8 mouse cellular contexts compared by ENCODE assay signal in genomic region chr2:120402813-120403212, GRCm38 (mm10). TPM values are rescaled to one million over a fixed set of nuclear protein-coding genes. Genes with fewer than 3 reads are reported as not detected.
A peak's percentile ranks its signal among the peaks of the same experiment; 100 is the strongest.
DNase-seq lines count a peak whose midpoint lies in the region; ATAC-seq and TF ChIP-seq lines count a peak whose summit lies in the region.

No protein-coding gene starts in this region.

- H3K9me3 ChIP-seq in kidney, embryonic 16.5 days (ENCODE audit: low read length): no peaks in the 10 kb centered on the region
- no peaks in the 10 kb centered on the region for H3K9me3 ChIP-seq in midbrain, postnatal 0 days (ENCODE audit: low read length)

- WGBS in kidney, embryonic 16.5 days: 28% methylated on average over 3 of the region's 3 CpGs
- 63% methylated on average over 3 of the region's 3 CpGs for WGBS in midbrain, postnatal 0 days

- H3K27ac ChIP-seq in kidney, embryonic 16.5 days (ENCODE audit: low read length): no peak overlapping the region
- H3K27ac ChIP-seq in cortical plate, adult 2 months (ENCODE audit: insufficient read depth, low read length): no peak overlapping the region
- no peak overlapping the region for H3K27ac ChIP-seq in midbrain, postnatal 0 days (ENCODE audit: low read depth, low read length)

- peaks cover 17% of the 10 kb centered on the region for H3K4me1 ChIP-seq in kidney, embryonic 16.5 days (ENCODE audit: insufficient read depth, low read length)
- H3K4me1 ChIP-seq in cortical plate, adult 2 months (ENCODE audit: control insufficient read depth, insufficient read depth, low read length): peaks cover 6% of the 10 kb centered on the region
- peaks cover 3% of the 10 kb centered on the region; the same call in 1 of the 2 replicates for H3K4me1 ChIP-seq in midbrain, postnatal 0 days (ENCODE audit: insufficient read depth, low read length)

- H3K27me3 ChIP-seq in kidney, embryonic 16.5 days (ENCODE audit: insufficient read depth, low read length): no peaks in the 10 kb centered on the region
- H3K27me3 ChIP-seq in midbrain, postnatal 0 days (ENCODE audit: insufficient read depth, low read length): no peaks in the 10 kb centered on the region

- 0 out of 2 replicates have a peak overlapping the region, but pooled peaks have one; percentile 19 for H3K9ac ChIP-seq in kidney, embryonic 16.5 days (replicated peaks; ENCODE audit: low read length)
- peak overlapping the region; percentile 71; the same call in 1 of the 2 replicates for H3K9ac ChIP-seq in midbrain, postnatal 0 days (replicated peaks; ENCODE audit: low read length, poor library complexity, severe bottlenecking)

- no peaks in the 10 kb centered on the region for H3K36me3 ChIP-seq in kidney, embryonic 16.5 days (ENCODE audit: insufficient read depth, low read length)
- H3K36me3 ChIP-seq in midbrain, postnatal 0 days (ENCODE audit: insufficient read depth, low read length): no peaks in the 10 kb centered on the region

- no peak for TF ChIP-seq CTCF in cortical plate, adult 2 months (IDR thresholded peaks at IDR 0.05; ENCODE audit: extremely low read depth, insufficient read depth, low read length)
- TF ChIP-seq CTCF in midbrain, postnatal 0 days (IDR thresholded peaks at IDR 0.05): no peak

- DNase-seq in kidney, adult 9 months: no peak
- peak; percentile 14 for DNase-seq in induced T-regulatory cell, adult 2 months (ENCODE audit: low read depth)
- DNase-seq in midbrain, postnatal 0 days (ENCODE audit: low spot score): no peak
- DNase-seq in embryo, embryonic 10 days (ENCODE audit: low spot score): no peak
- no peak for DNase-seq in gastrocnemius, postnatal 4 days (ENCODE audit: low spot score in 2 of 2)
- no peak for DNase-seq in adrenal gland, adult 8-10 months

- ATAC-seq in kidney, embryonic 16.5 days (ENCODE audit: low FRiP score, low TSS enrichment): no peak
- no peak for ATAC-seq in midbrain, postnatal 0 days (ENCODE audit: low FRiP score)

- H3K4me3 ChIP-seq in kidney, embryonic 16.5 days (ENCODE audit: low read length): peak overlapping the region; percentile 89
- peak overlapping the region; percentile 75; the same call in 1 of the 2 replicates for H3K4me3 ChIP-seq in cortical plate, adult 2 months (ENCODE audit: insufficient read depth, low read length)
- H3K4me3 ChIP-seq in midbrain, postnatal 0 days (ENCODE audit: low read depth, low read length): peak overlapping the region; percentile 54; the same call in 1 of the 2 replicates

- peak overlapping the region; percentile 75 for H3K4me2 ChIP-seq in kidney, embryonic 16.5 days (replicated peaks; ENCODE audit: low read depth, low read length)
- peak overlapping the region; percentile 57 for H3K4me2 ChIP-seq in midbrain, postnatal 0 days (ENCODE audit: low read depth, low read length, poor library complexity, severe bottlenecking)

- no peak for TF ChIP-seq POLR2A in cortical plate, adult 2 months (IDR thresholded peaks at IDR 0.05; ENCODE audit: extremely low read depth, insufficient read depth, low read length)

RNA-seq across cellular contexts. Expression of gene Ganc, which starts 0.9 kb away (rescaled TPM):
- polyA plus RNA-seq in kidney, embryonic 16.5 days (2015; fragmentation: Nextera tagmentation; extraction: Ambion mirVana): 11.7 and 12.9 TPM in 2 replicates
- polyA plus RNA-seq in cortical plate, adult 2 months (2012; rRNA removed): 10.7 and 11.3 TPM in 2 replicates
- total RNA-seq in midbrain, postnatal 0 days (2014; rRNA removed): 6.0 and 6.3 TPM in 2 replicates
- polyA plus RNA-seq in midbrain, postnatal 0 days (2015; fragmentation: Nextera tagmentation; extraction: Ambion mirVana): 7.9 and 9.9 TPM in 2 replicates
- total RNA-seq in gastrocnemius, postnatal 4 days (2021): 10 to 100 TPM; 19.9 to 22.1 TPM
- 10 to 100 TPM; 41.0 to 49.5 (median 44.7) TPM for total RNA-seq in adrenal gland, adult 8-10 months (2022)

RNA-seq across cellular contexts. Expression of gene Tmem87a, which starts 1.1 kb away (rescaled TPM):
- 6.4 and 9.6 TPM in 2 replicates for polyA plus RNA-seq in kidney, embryonic 16.5 days (2015; fragmentation: Nextera tagmentation; extraction: Ambion mirVana)
- 22.4 and 24.4 TPM in 2 replicates for polyA plus RNA-seq in cortical plate, adult 2 months (2012; rRNA removed)
- total RNA-seq in midbrain, postnatal 0 days (2014; rRNA removed): 28.6 and 37.5 TPM in 2 replicates
- polyA plus RNA-seq in midbrain, postnatal 0 days (2015; fragmentation: Nextera tagmentation; extraction: Ambion mirVana): 5.4 and 8.2 TPM in 2 replicates
- 10 to 100 TPM; 31.8 to 38.7 TPM for total RNA-seq in gastrocnemius, postnatal 4 days (2021)
- total RNA-seq in adrenal gland, adult 8-10 months (2022): 10 to 100 TPM; 48.4 to 61.4 (median 53.4) TPM

RNA-seq across cellular contexts. Expression of gene Vps39, which starts 49.9 kb away (rescaled TPM):
- 22.7 and 26.1 TPM in 2 replicates for polyA plus RNA-seq in kidney, embryonic 16.5 days (2015; fragmentation: Nextera tagmentation; extraction: Ambion mirVana)
- polyA plus RNA-seq in cortical plate, adult 2 months (2012; rRNA removed): 56.5 and 58.2 TPM in 2 replicates
- 47.8 and 55.7 TPM in 2 replicates for total RNA-seq in midbrain, postnatal 0 days (2014; rRNA removed)
- polyA plus RNA-seq in midbrain, postnatal 0 days (2015; fragmentation: Nextera tagmentation; extraction: Ambion mirVana): 37.1 and 37.5 TPM in 2 replicates
- 10 to 100 TPM; 27.3 to 34.7 TPM for total RNA-seq in gastrocnemius, postnatal 4 days (2021)
- total RNA-seq in adrenal gland, adult 8-10 months (2022): 10 to 100 TPM; 56.3 to 75.8 (median 70.1) TPM

RNA-seq across cellular contexts. Expression of gene Capn3, which starts 53.0 kb away (rescaled TPM):
- polyA plus RNA-seq in kidney, embryonic 16.5 days (2015; fragmentation: Nextera tagmentation; extraction: Ambion mirVana): 1.4 and 1.8 TPM in 2 replicates
- polyA plus RNA-seq in cortical plate, adult 2 months (2012; rRNA removed): 4.9 and 7.5 TPM in 2 replicates
- total RNA-seq in midbrain, postnatal 0 days (2014; rRNA removed): 0.38 and 0.66 TPM in 2 replicates
- 0.61 and 0.67 TPM in 2 replicates for polyA plus RNA-seq in midbrain, postnatal 0 days (2015; fragmentation: Nextera tagmentation; extraction: Ambion mirVana)
- total RNA-seq in gastrocnemius, postnatal 4 days (2021): 10 to 100 TPM; 79.3 to 83.4 TPM
- total RNA-seq in adrenal gland, adult 8-10 months (2022): under 1 TPM; 0.17 to 0.52 (median 0.30) TPM
